Mouse (Mus musculus) pancreas, adult 10 weeks (tissue): ENCODE data around the gene Rab35. TPM values are rescaled to one million over a fixed set of nuclear protein-coding genes. Genes with fewer than 3 reads are reported as not detected.

Source experiments
- polyA plus RNA-seq: library from polyadenylated mRNA; stranded (reverse); fragments of 350-450 nt; fragmentation: Illumina TruSeq; extraction: RNeasy Lipid Tissue Mini Kit (QIAGEN cat#74804); gene quantifications from one replicate; pipeline ENCODE4 v1.2.3, GENCODE M21; 2015; ENCODE audit warnings: low read depth, low replicate concordance; ENCODE audit not compliant: insufficient read depth

The Rab35 gene
- polyA plus RNA-seq: 7.5 TPM

GRCm38 (mm10) chr5:115631505-115632357 is at the start of gene Rab35:
Gene Rab35 (plus strand): TSS chr5:115631908.

Other genes starting within 250 kb of the Rab35 start
- gene Msi1, start 202.3 kb upstream of the Rab35 start, polyA plus RNA-seq: 0.44 TPM
- 2,205 TPM for gene Pla2g1b, start 165.6 kb upstream of the Rab35 start, polyA plus RNA-seq
- 10.7 TPM for gene Sirt4, start 147.2 kb upstream of the Rab35 start, polyA plus RNA-seq
- gene Pxn, start 125.2 kb upstream of the Rab35 start, polyA plus RNA-seq: 16.8 TPM
- gene Rplp0, start 72.4 kb upstream of the Rab35 start, polyA plus RNA-seq: 528 TPM
- gene Gcn1l1, start 66.7 kb upstream of the Rab35 start, polyA plus RNA-seq: 15.5 TPM
- gene Bicdl1, start 99.7 kb downstream of the Rab35 start, polyA plus RNA-seq: 5.2 TPM
- gene Cit, start 213.4 kb downstream of the Rab35 start, polyA plus RNA-seq: 0.61 TPM